Comparison of ENCODE assay signal across 8 mouse cellular contexts in genomic region chr2:131955264-131955663, GRCm38 (mm10). TPM values are rescaled to one million over a fixed set of nuclear protein-coding genes. Genes with fewer than 3 reads are reported as not detected.
DNase-seq lines count a peak whose midpoint lies in the region; ATAC-seq and TF ChIP-seq lines count a peak whose summit lies in the region.

No protein-coding gene starts in this region.

- peaks cover 12% of the 10 kb centered on the region; the same call in 1 of the 2 replicates for H3K4me1 ChIP-seq in heart, embryonic 16.5 days (ENCODE audit: control insufficient read depth, insufficient read depth, low read length)
- peaks cover 23% of the 10 kb centered on the region for H3K4me1 ChIP-seq in megakaryocyte, embryonic 14.5 days

- TF ChIP-seq CTCF in brain, embryonic 14.5 days (IDR thresholded peaks at IDR 0.05; ENCODE audit: borderline replicate concordance, extremely low read depth, insufficient read depth, insufficient read length): no peak

- H3K27ac ChIP-seq in heart, embryonic 16.5 days (ENCODE audit: low read length): peak overlapping the region; percentile 33

- no peaks in the 10 kb centered on the region for H3K9me3 ChIP-seq in heart, embryonic 16.5 days (replicated peaks; ENCODE audit: control insufficient read depth, low read length)
- no peaks in the 10 kb centered on the region for H3K9me3 ChIP-seq in megakaryocyte, embryonic 14.5 days

- DNase-seq in heart, adult 18-20 months: peak; percentile 54 to 58
- no peak for DNase-seq in heart, adult 8-10 months (ENCODE audit: low spot score)
- DNase-seq in brain, embryonic 14.5 days (ENCODE audit: low read depth): peak; percentile 70
- peak; percentile 48 to 61 for DNase-seq in kidney, postnatal 4 days
- peak; percentile 48 for DNase-seq in testis, postnatal 14 days (ENCODE audit: low spot score)
- DNase-seq in right cerebral cortex, postnatal 4 days: no peak

- H3K9ac ChIP-seq in heart, embryonic 16.5 days (ENCODE audit: low read length): peak overlapping the region; percentile 35; the same call in 1 of the 2 replicates

- peak overlapping the region; percentile 78 for H3K4me2 ChIP-seq in heart, embryonic 16.5 days (ENCODE audit: low read depth, low read length)

- H3K27me3 ChIP-seq in heart, embryonic 16.5 days (ENCODE audit: control insufficient read depth, insufficient read depth, low read length): no peaks in the 10 kb centered on the region
- H3K27me3 ChIP-seq in megakaryocyte, embryonic 14.5 days (replicated peaks): peaks cover 63% of the 10 kb centered on the region

- 2% methylated on average over 17 of the region's 17 CpGs for WGBS in heart, embryonic 16.5 days

- ATAC-seq in heart, embryonic 16.5 days (replicated peaks; ENCODE audit: extremely low read depth, insufficient read depth, low FRiP score): peak; percentile 61

- H3K4me3 ChIP-seq in heart, embryonic 16.5 days (ENCODE audit: low read length): peak overlapping the region; percentile 52
- peak overlapping the region; percentile 80 for H3K4me3 ChIP-seq in megakaryocyte, embryonic 14.5 days (replicated peaks)

- H3K36me3 ChIP-seq in heart, embryonic 16.5 days (ENCODE audit: control insufficient read depth, insufficient read depth): no peaks in the 10 kb centered on the region
- H3K36me3 ChIP-seq in megakaryocyte, embryonic 14.5 days (replicated peaks; ENCODE audit: low read length): no peaks in the 10 kb centered on the region

- no peak for TF ChIP-seq POLR2A in brain, embryonic 14.5 days (IDR thresholded peaks at IDR 0.05; ENCODE audit: borderline replicate concordance, extremely low read depth, insufficient read depth, insufficient read length, poor library complexity, severe bottlenecking)

RNA-seq across cellular contexts. Expression of gene Prnd, which starts 4.6 kb away (rescaled TPM):
- total RNA-seq in heart, adult 18-20 months (2021): 1 to 10 TPM in 1 of 2 experiments, not detected in 1; 1.7 TPM
- 1 to 10 TPM in 2 of 4 experiments, under 1 TPM in 2; 0.22 to 1.8 (median 1.2) TPM for total RNA-seq in heart, adult 8-10 months (2022)
- polyA plus RNA-seq in brain, embryonic 14.5 days (2012; rRNA removed): 12.5 and 13.5 TPM in 2 replicates
- polyA plus RNA-seq in heart, embryonic 16.5 days (2015; fragmentation: Nextera tagmentation; extraction: Ambion mirVana): 22.7 and 25.2 TPM in 2 replicates
- polyA plus RNA-seq in megakaryocyte, embryonic 14.5 days (2012; ENCODE audit: insufficient read depth, low replicate concordance): not detected in 2 replicates

RNA-seq across cellular contexts. Expression of gene Prn, which starts 45.5 kb away (rescaled TPM):
- under 1 TPM; 0.42 to 0.64 TPM for total RNA-seq in heart, adult 18-20 months (2021)
- total RNA-seq in heart, adult 8-10 months (2022): under 1 TPM in 3 of 4 experiments, not detected in 1; 0.20 to 0.69 (median 0.38) TPM
- not detected in 2 replicates for polyA plus RNA-seq in brain, embryonic 14.5 days (2012; rRNA removed)
- not detected in 2 replicates for polyA plus RNA-seq in heart, embryonic 16.5 days (2015; fragmentation: Nextera tagmentation; extraction: Ambion mirVana)
- not detected in 2 replicates for polyA plus RNA-seq in megakaryocyte, embryonic 14.5 days (2012; ENCODE audit: insufficient read depth, low replicate concordance)

RNA-seq across cellular contexts. Expression of gene Prnp, which starts 45.5 kb away (rescaled TPM):
- total RNA-seq in heart, adult 18-20 months (2021): 100 to 1,000 TPM; 127 to 135 TPM
- total RNA-seq in heart, adult 8-10 months (2022): 100 to 1,000 TPM; 135 to 164 (median 149) TPM
- 99.5 and 108 TPM in 2 replicates for polyA plus RNA-seq in brain, embryonic 14.5 days (2012; rRNA removed)
- polyA plus RNA-seq in heart, embryonic 16.5 days (2015; fragmentation: Nextera tagmentation; extraction: Ambion mirVana): 112 and 115 TPM in 2 replicates
- 8.8 TPM in 1 of 2 replicates, not detected in the other for polyA plus RNA-seq in megakaryocyte, embryonic 14.5 days (2012; ENCODE audit: insufficient read depth, low replicate concordance)

Comparison
In these comparisons a context has a peak if more than half of its experiments do, and no peak if none do; other contexts are left out.
1. DNase-seq: peak in heart, adult 18-20 months (2 of 2), brain, embryonic 14.5 days (single experiment), kidney, postnatal 4 days (2 of 2) and testis, postnatal 14 days (single experiment); none in heart, adult 8-10 months (single experiment) and right cerebral cortex, postnatal 4 days (single experiment).
2. RNA of gene Prnd, which starts 4.6 kb away (polyA plus RNA-seq): 22.7 to 25.2 TPM in heart, embryonic 16.5 days and 12.5 to 13.5 TPM in brain, embryonic 14.5 days; not detected in megakaryocyte, embryonic 14.5 days; every median in the first group is over 10 times any median in the second.
3. RNA of gene Prnp, which starts 45.5 kb away (polyA plus RNA-seq): 112 to 115 TPM in heart, embryonic 16.5 days and 99.5 to 108 TPM in brain, embryonic 14.5 days; 8.8 TPM in megakaryocyte, embryonic 14.5 days; every median in the first group is over 10 times any median in the second.